Mouse (Mus musculus): Measurements from ENCODE around the gene Unc13d. TPM values are rescaled to one million over a fixed set of nuclear protein-coding genes. Genes with fewer than 3 reads are reported as not detected.

Gene Unc13d
- polyA plus RNA-seq, 1 experiment from 2014 or later, result 1.1 TPM

DNA sequence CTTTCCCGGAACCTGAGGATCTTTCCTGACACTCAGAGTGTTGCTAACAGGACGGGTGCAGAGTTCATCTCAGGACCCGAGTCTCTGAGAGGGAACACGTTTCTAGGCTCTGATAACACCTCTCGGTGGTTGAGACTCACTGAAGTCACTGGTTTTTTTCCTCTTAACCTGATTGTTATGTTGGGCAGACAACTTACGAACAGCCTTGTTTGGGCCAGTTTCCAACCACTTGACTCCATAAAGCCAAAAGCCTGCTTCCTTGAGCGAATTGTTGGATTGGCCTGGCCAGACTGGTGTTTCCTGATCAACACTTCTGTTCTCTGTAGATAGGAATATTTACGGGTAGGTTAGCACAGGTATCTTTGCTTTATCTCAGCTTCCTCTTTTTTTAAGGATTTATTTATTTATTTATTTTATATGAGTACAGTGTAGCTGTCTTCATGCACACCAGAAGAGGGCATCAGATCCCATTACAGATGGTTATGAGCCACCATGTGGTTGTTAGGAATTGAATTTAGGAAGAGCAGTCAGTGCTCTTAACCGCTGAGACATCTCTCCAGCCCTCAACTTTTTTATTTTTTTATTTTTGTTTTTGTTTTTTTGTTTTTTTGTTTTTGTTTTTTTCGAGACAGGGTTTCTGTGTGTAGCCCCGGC, 11.1 kb upstream of the Unc13d start:
- Histone ChIP-seq H3K4me1 (replicated peaks; ENCODE audit: control insufficient read depth, insufficient read depth, low read length) (no peaks in the 10 kb centered on the region), H3K4me2 (replicated peaks; ENCODE audit: low read depth) (no peak overlapping the region), H3K27ac (ENCODE audit: low read depth, low read length) (peak overlapping the region; percentile 71), H3K27me3 (replicated peaks; ENCODE audit: control insufficient read depth, insufficient read depth, low read length) (no peaks in the 10 kb centered on the region), H3K4me3 (ENCODE audit: low read depth, low read length) (no peak overlapping the region), H3K9ac (ENCODE audit: low read depth, low read length) (no peak overlapping the region), H3K9me3 (ENCODE audit: control insufficient read depth) (no peaks in the 10 kb centered on the region), H3K36me3 (ENCODE audit: control insufficient read depth, insufficient read depth) (peaks cover 5% of the 10 kb centered on the region)
- peak; percentile 38; the same call in 1 of the 2 replicates for TF ChIP-seq CTCF (IDR thresholded peaks at IDR 0.05; ENCODE audit: low read depth)
- 51% methylated on average over 11 of the region's 11 CpGs for WGBS
- ATAC-seq, result no peak

DNA sequence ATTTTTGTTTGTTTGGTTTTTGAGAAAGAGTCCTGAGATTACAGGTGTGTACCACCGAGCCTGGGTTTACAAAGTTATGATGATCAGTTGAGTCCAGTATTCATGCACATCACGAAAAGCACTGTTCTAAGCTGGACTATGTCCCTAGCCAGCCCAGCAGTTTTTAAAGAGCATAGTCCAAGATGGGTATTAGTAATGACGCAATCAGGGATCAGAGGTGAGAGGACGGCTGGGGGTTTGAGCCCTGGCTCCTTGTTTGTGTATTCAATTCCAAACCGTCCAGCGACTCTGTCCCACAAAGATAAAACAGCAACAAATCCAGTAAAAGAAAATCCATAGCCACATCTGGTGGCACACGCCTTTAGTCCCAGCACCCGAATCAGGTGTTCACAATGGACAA, 10.4 kb upstream of the Unc13d start:
- H3K27me3 ChIP-seq (replicated peaks; ENCODE audit: control insufficient read depth, insufficient read depth, low read length), result no peaks in the 10 kb centered on the region
- WGBS, result 40% methylated on average over 8 of the region's 8 CpGs
- no peak overlapping the region for H3K9ac ChIP-seq (ENCODE audit: low read depth, low read length)
- H3K27ac ChIP-seq (ENCODE audit: low read depth, low read length), result peak overlapping the region; percentile 85
- H3K9me3 ChIP-seq (ENCODE audit: control insufficient read depth), result no peaks in the 10 kb centered on the region
- H3K4me3 ChIP-seq (ENCODE audit: low read depth, low read length), result no peak overlapping the region
- TF ChIP-seq CTCF (IDR thresholded peaks at IDR 0.05; ENCODE audit: low read depth), result no peak
- no peaks in the 10 kb centered on the region for H3K4me1 ChIP-seq (replicated peaks; ENCODE audit: control insufficient read depth, insufficient read depth, low read length)
- peak overlapping the region; percentile 62; the same call in 1 of the 2 replicates for H3K4me2 ChIP-seq (replicated peaks; ENCODE audit: low read depth)
- ATAC-seq, result peak; percentile 40
- H3K36me3 ChIP-seq (ENCODE audit: control insufficient read depth, insufficient read depth), result peaks cover 12% of the 10 kb centered on the region

DNA sequence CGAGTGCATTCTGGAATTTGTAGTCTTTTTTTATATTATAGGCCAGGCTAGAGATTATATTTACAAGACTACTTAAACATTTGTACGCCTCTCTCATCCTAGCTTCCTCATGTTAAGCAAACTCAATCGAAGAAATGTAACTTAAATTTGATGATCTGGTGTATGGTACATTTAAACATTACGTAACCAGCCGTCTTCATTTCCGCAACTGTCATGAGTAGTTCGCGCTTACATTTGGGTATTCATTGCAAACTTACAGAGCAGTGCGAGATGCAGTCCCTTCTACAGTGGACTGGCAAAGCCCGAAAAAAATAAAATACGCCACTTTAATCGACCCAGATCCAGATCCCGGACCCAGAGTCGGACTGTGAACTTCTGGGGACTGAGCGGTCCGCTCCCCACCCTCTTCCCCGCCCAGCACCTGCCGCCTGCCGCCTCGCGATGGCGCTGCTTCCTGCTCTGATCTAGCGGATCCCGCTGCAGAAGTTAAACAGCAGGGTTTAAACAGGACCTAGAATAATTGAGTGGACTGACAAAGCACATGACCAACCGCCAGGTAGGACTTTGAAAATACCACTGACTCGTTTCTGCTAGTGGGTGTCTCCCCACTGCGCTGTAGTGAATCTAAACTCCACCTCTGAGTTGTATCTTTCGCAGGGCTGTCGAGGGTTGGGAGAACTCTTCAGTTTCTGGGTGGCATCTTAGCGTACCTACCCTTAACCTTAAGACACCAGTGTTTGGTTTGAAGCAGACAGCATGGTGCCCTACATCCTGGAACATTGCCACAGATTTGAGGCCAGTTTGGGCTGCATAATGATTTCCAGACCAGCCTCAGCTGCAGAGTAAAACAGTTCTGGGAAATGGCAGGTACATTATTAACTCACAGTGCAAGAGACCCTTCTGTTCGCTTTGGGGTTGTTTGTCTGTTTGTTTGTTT, 9.7 kb upstream of the Unc13d start:
- Histone ChIP-seq H3K36me3 (ENCODE audit: control insufficient read depth, insufficient read depth) (peaks cover 19% of the 10 kb centered on the region), H3K9me3 (ENCODE audit: control insufficient read depth) (no peaks in the 10 kb centered on the region), H3K27me3 (replicated peaks; ENCODE audit: control insufficient read depth, insufficient read depth, low read length) (no peaks in the 10 kb centered on the region), H3K4me1 (replicated peaks; ENCODE audit: control insufficient read depth, insufficient read depth, low read length) (no peaks in the 10 kb centered on the region), H3K27ac (ENCODE audit: low read depth, low read length) (peak overlapping the region; percentile 85), H3K4me3 (ENCODE audit: low read depth, low read length) (peak overlapping the region; percentile 50), H3K4me2 (replicated peaks; ENCODE audit: low read depth) (peak overlapping the region; percentile 62), H3K9ac (ENCODE audit: low read depth, low read length) (0 out of 2 replicates have a peak overlapping the region, but pooled peaks have one; percentile 48)
- ATAC-seq, result peak; percentile 80
- peak; percentile 95 for TF ChIP-seq CTCF (IDR thresholded peaks at IDR 0.05; ENCODE audit: low read depth)
- WGBS, result 1% methylated on average over 31 of the region's 31 CpGs

DNA sequence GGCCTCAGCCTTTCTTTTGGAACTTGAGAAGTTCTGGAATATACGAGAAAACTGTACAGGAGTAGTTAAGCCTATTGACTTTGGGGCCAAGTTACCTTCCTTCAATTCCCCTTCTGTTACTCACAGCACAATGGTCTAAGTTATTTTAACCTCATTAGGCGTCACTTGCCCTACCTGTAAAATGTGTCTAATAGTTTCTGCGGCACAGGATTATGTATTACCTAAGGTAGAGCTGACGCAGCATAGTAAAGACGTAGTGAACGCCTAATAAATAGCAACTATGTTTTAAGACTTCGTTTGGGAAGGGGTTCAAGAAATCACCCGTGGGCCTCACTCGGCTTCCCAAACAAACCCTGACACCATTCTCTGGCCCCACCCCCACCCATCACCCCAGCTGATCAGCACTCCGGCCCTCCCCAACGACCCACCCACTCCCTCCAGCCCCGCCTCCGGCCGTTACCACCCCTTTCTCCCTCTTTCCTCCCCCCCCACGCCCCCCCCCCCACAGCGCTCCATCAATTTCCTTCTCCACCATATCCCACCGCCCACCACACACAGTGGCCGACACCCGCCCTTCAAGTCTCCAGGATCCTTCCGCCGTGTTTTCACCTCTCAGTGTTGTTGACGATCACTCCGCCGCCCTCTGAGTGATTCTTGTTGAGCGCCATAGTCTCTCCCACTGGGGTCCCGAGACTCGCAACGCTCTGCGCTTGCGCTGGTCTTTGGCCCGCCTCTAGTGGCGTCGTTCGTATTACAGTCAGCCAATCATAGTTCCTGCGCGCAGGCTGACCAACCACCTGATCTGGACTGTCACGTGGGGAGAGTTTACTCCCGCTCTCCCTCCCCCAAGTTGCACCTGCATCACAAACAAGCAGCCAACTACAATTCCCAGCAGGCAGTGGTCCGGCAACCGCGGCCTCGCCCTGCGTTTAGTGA, 8.8 kb upstream of the Unc13d start, which contains the start of gene Wbp2:
TSS of gene Wbp2 (minus strand) at position 738 of the 936 bp plus-strand sequence.
- peak; percentile 92 for ATAC-seq
- H3K9ac ChIP-seq (ENCODE audit: low read depth, low read length), result peak within 1 kb of the TSS; percentile 50
- 3% methylated on average over 38 of the region's 43 CpGs for WGBS
- H3K4me2 ChIP-seq (replicated peaks; ENCODE audit: low read depth), result peak within 1 kb of the TSS; percentile 62
- peak; percentile 46; the same call in 1 of the 2 replicates for TF ChIP-seq CTCF (IDR thresholded peaks at IDR 0.05; ENCODE audit: low read depth)
- H3K27ac ChIP-seq (ENCODE audit: low read depth, low read length), result peak within 1 kb of the TSS; percentile 85
- no peaks in the 10 kb centered on the region for H3K9me3 ChIP-seq (ENCODE audit: control insufficient read depth)
- H3K27me3 ChIP-seq (replicated peaks; ENCODE audit: control insufficient read depth, insufficient read depth, low read length), result no peaks in the 10 kb centered on the region
- peak within 1 kb of the TSS; percentile 50 for H3K4me3 ChIP-seq (ENCODE audit: low read depth, low read length)
- H3K36me3 ChIP-seq (ENCODE audit: control insufficient read depth, insufficient read depth), result peaks cover 28% of the 10 kb centered on the region
- H3K4me1 ChIP-seq (replicated peaks; ENCODE audit: control insufficient read depth, insufficient read depth, low read length), result no peaks in the 10 kb centered on the region

DNA sequence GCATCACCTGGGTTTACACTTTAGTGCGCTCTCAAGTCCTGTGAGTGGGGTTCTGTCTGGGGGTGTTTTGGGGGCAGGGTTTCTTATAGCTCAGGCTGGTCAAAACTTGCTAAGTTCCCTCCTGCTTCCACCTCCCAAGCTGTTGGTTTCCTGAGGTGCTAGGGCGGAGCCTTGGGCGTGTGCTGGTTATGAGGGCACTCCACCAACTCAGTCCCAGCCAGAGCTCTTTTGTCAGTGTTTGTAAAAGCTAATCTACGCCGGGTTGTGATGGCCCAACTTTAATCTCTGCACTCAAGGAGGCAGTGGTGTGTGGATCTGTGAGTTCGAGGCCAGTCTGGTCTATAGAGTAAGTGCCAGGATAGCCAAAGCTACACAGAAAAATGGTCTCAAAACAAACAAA, 6.4 kb upstream of the Unc13d start:
- ATAC-seq, result no peak
- no peaks in the 10 kb centered on the region for H3K4me1 ChIP-seq (replicated peaks; ENCODE audit: control insufficient read depth, insufficient read depth, low read length)
- H3K4me3 ChIP-seq (ENCODE audit: low read depth, low read length), result no peak overlapping the region
- peaks cover 52% of the 10 kb centered on the region for H3K36me3 ChIP-seq (ENCODE audit: control insufficient read depth, insufficient read depth)
- peak overlapping the region; percentile 37; the same call in 1 of the 2 replicates for H3K4me2 ChIP-seq (replicated peaks; ENCODE audit: low read depth)
- H3K9ac ChIP-seq (ENCODE audit: low read depth, low read length), result no peak overlapping the region
- WGBS, result 74% methylated on average over 6 of the region's 6 CpGs
- no peaks in the 10 kb centered on the region for H3K9me3 ChIP-seq (ENCODE audit: control insufficient read depth)
- peak overlapping the region; percentile 15; the same call in 1 of the 2 replicates for H3K27ac ChIP-seq (ENCODE audit: low read depth, low read length)
- no peak for TF ChIP-seq CTCF (IDR thresholded peaks at IDR 0.05; ENCODE audit: low read depth)
- no peaks in the 10 kb centered on the region for H3K27me3 ChIP-seq (replicated peaks; ENCODE audit: control insufficient read depth, insufficient read depth, low read length)

Data from intestine, postnatal 0 days (tissue).